Mouse (Mus musculus): ENCODE measurements at regions not wholly inside any gene's neighbourhood (a gene's known extent, or its start where the extent isn't known, plus 50 kb on each side); places are given as distances from the start of the nearest gene placed in this dataset.
A peak's percentile ranks its signal among the peaks of the same experiment; 100 is the strongest.

GRCm38 (mm10) chr5:148454200-148454599 is 54.5 kb upstream of the Slc7a1 start:
- Histone ChIP-seq H3K27ac (ENCODE audit: low read length) (no peak overlapping the region; the same call in 1 of the 2 replicates), H3K9ac (replicated peaks; ENCODE audit: low read depth, low read length) (no peak overlapping the region), H3K36me3 (ENCODE audit: control insufficient read depth, insufficient read depth) (no peaks in the 10 kb centered on the region), H3K9me3 (ENCODE audit: control insufficient read depth, low read length) (no peaks in the 10 kb centered on the region), H3K4me1 (replicated peaks; ENCODE audit: control insufficient read depth, insufficient read depth, low read length) (peaks cover 19% of the 10 kb centered on the region), H3K4me3 (replicated peaks; ENCODE audit: low read length) (no peak overlapping the region), H3K27me3 (replicated peaks; ENCODE audit: control insufficient read depth, insufficient read depth, low read length) (no peaks in the 10 kb centered on the region), H3K4me2 (ENCODE audit: low read length) (no peak overlapping the region)
- ATAC-seq = no peak; the same call in 1 of the 2 replicates
- 74% methylated on average over 5 of the region's 5 CpGs for WGBS

- WGBS = 33% methylated on average over 12 of the region's 12 CpGs
- peak; percentile 84 for ATAC-seq
- Histone ChIP-seq H3K4me2 (ENCODE audit: low read length) (peak overlapping the region; percentile 20; the same call in 1 of the 2 replicates), H3K36me3 (ENCODE audit: control insufficient read depth, insufficient read depth) (no peaks in the 10 kb centered on the region), H3K4me3 (replicated peaks; ENCODE audit: low read length) (no peak overlapping the region), H3K9me3 (ENCODE audit: control insufficient read depth, low read length) (no peaks in the 10 kb centered on the region), H3K27me3 (replicated peaks; ENCODE audit: control insufficient read depth, insufficient read depth, low read length) (no peaks in the 10 kb centered on the region), H3K4me1 (replicated peaks; ENCODE audit: control insufficient read depth, insufficient read depth, low read length) (peaks cover 19% of the 10 kb centered on the region), H3K9ac (replicated peaks; ENCODE audit: low read depth, low read length) (no peak overlapping the region), H3K27ac (ENCODE audit: low read length) (peak overlapping the region; percentile 43)
Measured at GRCm38 (mm10) chr5:148453776-148454175, 54.1 kb upstream of the Slc7a1 start.

GRCm38 (mm10) chr5:148452909-148453632 is 53.4 kb upstream of the Slc7a1 start:
- H3K4me2 ChIP-seq (ENCODE audit: low read length) = no peak overlapping the region
- peaks cover 19% of the 10 kb centered on the region for H3K4me1 ChIP-seq (replicated peaks; ENCODE audit: control insufficient read depth, insufficient read depth, low read length)
- ATAC-seq = no peak; the same call in 1 of the 2 replicates
- H3K9me3 ChIP-seq (ENCODE audit: control insufficient read depth, low read length) = no peaks in the 10 kb centered on the region
- no peaks in the 10 kb centered on the region for H3K27me3 ChIP-seq (replicated peaks; ENCODE audit: control insufficient read depth, insufficient read depth, low read length)
- H3K27ac ChIP-seq (ENCODE audit: low read length) = no peak overlapping the region
- no peaks in the 10 kb centered on the region for H3K36me3 ChIP-seq (ENCODE audit: control insufficient read depth, insufficient read depth)
- H3K4me3 ChIP-seq (replicated peaks; ENCODE audit: low read length) = no peak overlapping the region
- no peak overlapping the region for H3K9ac ChIP-seq (replicated peaks; ENCODE audit: low read depth, low read length)
- WGBS = 58% methylated on average over 17 of the region's 17 CpGs

- WGBS = 40% methylated on average over 7 of the region's 7 CpGs
- H3K9ac ChIP-seq (replicated peaks; ENCODE audit: low read depth, low read length) = no peak overlapping the region
- no peak overlapping the region for H3K4me3 ChIP-seq (replicated peaks; ENCODE audit: low read length)
- no peak overlapping the region for H3K27ac ChIP-seq (ENCODE audit: low read length)
- H3K4me2 ChIP-seq (ENCODE audit: low read length) = no peak overlapping the region
- H3K27me3 ChIP-seq (replicated peaks; ENCODE audit: control insufficient read depth, insufficient read depth, low read length) = no peaks in the 10 kb centered on the region
- peaks cover 19% of the 10 kb centered on the region for H3K4me1 ChIP-seq (replicated peaks; ENCODE audit: control insufficient read depth, insufficient read depth, low read length)
- H3K36me3 ChIP-seq (ENCODE audit: control insufficient read depth, insufficient read depth) = no peaks in the 10 kb centered on the region
- H3K9me3 ChIP-seq (ENCODE audit: control insufficient read depth, low read length) = no peaks in the 10 kb centered on the region
- no peak for ATAC-seq
Measured at GRCm38 (mm10) chr5:148451811-148452210, 52.1 kb upstream of the Slc7a1 start.

GRCm38 (mm10) chr5:148450924-148451323 is 51.2 kb upstream of the Slc7a1 start:
- H3K9ac ChIP-seq (replicated peaks; ENCODE audit: low read depth, low read length) = no peak overlapping the region
- no peak overlapping the region for H3K4me3 ChIP-seq (replicated peaks; ENCODE audit: low read length)
- H3K27me3 ChIP-seq (replicated peaks; ENCODE audit: control insufficient read depth, insufficient read depth, low read length) = no peaks in the 10 kb centered on the region
- peaks cover 19% of the 10 kb centered on the region for H3K4me1 ChIP-seq (replicated peaks; ENCODE audit: control insufficient read depth, insufficient read depth, low read length)
- no peak overlapping the region for H3K4me2 ChIP-seq (ENCODE audit: low read length)
- no peak overlapping the region for H3K27ac ChIP-seq (ENCODE audit: low read length)
- no peak for ATAC-seq
- no peaks in the 10 kb centered on the region for H3K9me3 ChIP-seq (ENCODE audit: control insufficient read depth, low read length)
- WGBS = 43% methylated on average over 11 of the region's 11 CpGs
- no peaks in the 10 kb centered on the region for H3K36me3 ChIP-seq (ENCODE audit: control insufficient read depth, insufficient read depth)

Measured in forebrain, embryonic 16.5 days (tissue).